Mouse (Mus musculus) thymus, adult 2 months (tissue): ENCODE results near the gene 1190005I06Rik.

ENCODE experiments used
- CTCF ChIP-seq: fragments of 200-500 bp; IDR thresholded peaks from 2 replicates; pipeline ENCODE4 v1.5.1; 2012; ENCODE audit warnings: mild to moderate bottlenecking, control low read depth, low read length, moderate library complexity, borderline replicate concordance; ENCODE audit not compliant: control insufficient read depth, poor library complexity, insufficient read depth; ENCODE audit errors: extremely low read depth
- POLR2A ChIP-seq: fragments of 200-500 bp; IDR thresholded peaks from 2 replicates; pipeline ENCODE4 v1.6.1; 2012; ENCODE audit warnings: mild to moderate bottlenecking, low read length, control low read depth, moderate library complexity; ENCODE audit not compliant: control insufficient read depth, poor library complexity, insufficient read depth; ENCODE audit errors: extremely low read depth

DNA sequence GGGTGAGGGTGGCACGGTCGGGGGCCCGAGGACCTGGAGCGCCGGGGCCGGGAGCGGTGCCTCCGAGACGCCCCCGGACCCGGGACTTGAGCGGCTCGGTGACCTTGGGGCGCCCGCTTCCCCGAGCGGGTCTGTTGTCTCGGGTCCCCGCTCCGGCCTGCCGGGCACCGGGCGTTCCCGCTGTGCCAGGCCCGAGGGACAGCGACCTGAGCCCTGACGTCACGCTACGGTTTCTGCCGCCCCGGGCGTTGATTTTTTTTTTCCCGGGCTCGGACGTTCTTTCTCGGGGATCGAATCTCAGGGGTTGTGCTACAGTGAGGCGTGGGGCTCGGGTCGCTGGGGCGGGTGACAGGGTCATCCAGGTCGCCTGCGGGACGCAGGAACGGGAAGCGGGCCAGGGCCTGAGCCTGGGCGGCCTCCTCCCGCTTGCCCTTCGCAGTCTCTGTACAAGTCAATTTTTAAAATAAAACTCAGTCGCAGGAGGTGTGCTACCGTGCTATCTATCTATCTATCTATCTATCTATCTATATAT, 21.0 kb upstream of the 1190005I06Rik start, which contains the start of gene Emc8:
- no peak for TF ChIP-seq CTCF
- TF ChIP-seq POLR2A, result no peak
